Mouse (Mus musculus) CD4-positive, CD25-positive, alpha-beta regulatory T cell, adult 2 months (primary cell): ENCODE results near the gene Necap2.

Experiments used
- DNase-seq: peaks from one replicate; pipeline ENCODE4 v3.0.0-alpha.2; 2012; ENCODE audit warnings: low read depth, low spot score

Gene Necap2

GRCm38 (mm10) chr4:141033606-141034549 is 44.3 kb downstream of the Necap2 start:
- peak; percentile 18 for DNase-seq

DNA sequence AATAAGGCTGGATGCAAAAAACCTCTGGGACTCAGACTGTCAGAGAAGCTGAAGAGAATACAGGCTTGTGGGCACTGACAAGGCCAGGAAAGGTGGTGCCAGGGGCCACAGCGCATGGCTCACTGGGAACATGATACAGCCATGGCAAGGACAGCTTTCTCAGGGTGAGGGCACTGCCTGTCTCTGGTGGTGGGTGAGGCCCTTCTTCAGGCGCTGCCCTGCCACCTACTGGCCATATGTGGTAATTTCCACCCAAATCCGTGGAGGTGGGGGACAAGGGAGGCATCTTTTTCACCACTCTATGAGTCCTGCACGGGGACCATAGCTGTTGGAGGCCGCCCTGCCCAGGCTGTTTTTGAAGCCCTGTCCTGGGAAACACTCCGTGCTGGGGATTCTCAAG is 46.4 kb downstream of the Necap2 start:
- peak; percentile 87 for DNase-seq

DNA sequence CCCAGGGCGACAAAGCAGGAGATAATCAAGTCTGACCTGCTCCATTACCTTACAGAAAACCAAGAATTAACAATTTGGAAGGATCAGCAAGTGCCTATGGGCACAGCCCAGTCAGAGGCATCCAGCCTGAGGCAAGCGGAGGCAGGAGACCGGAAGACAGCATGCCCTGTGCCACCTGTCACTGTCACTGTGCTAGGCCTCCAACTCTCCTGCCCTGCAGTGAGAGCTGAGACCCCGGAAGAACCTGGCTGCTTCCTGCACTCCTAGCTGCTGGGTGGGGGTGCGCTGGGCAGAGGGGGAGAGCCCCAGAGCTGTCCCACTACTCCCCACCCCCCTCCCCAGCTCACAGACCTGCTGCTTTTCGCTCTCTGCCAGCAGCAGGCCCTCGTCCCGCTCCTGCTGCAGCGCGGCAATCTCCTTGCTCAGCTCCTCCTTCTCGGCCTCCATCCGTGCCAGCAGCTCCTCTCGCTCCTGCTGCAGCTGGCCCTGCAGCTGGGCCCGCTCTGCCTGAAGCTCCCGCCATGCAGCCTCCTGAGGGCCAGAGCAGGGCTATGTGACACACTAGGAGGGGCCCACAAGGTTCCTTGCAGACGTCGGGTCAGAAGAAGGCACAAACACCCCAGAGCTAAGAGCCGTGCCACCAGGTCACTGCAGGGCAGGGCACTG is 47.5 kb downstream of the Necap2 start:
- DNase-seq, result no peak

DNA sequence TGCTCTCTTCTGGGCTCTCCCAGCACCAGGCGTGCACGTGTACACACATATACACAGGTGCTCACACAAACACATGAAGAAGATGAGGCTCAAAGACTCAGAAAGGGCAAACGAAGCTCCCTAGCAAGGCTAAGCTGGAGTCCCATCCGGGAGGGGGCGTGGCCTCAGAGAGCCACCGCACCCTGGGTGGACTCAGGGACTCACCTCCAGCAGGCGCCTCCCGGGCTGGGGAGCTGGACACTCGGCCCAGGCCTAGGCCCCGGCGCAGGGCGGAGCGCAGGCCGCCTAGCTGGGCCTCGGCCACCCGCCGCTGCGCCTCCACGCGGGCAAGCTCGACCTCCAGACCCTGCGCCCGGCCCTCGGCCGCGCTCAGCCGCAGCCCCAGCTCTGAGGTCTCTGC is 53.2 kb downstream of the Necap2 start:
- no peak for DNase-seq

DNA sequence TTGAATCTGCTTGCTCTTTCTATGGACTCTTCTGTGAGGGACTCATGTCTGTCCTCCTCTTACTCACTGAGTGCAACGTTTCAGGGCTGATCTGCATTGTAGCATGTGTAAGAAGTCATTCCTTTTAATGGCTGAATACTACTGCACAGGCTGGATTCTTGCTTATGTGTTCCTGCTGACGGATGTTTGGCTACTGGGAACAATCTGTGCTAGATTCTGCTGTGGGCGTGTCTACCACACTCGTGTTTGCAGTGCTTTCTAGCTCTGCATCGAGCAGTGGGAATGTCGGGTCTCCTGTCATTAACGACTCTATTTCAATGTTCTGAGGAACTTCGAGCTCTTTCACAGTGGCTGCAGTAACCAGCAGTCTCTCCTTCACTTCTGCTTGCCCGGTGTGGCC is 54.1 kb downstream of the Necap2 start:
- DNase-seq, result no peak

DNA sequence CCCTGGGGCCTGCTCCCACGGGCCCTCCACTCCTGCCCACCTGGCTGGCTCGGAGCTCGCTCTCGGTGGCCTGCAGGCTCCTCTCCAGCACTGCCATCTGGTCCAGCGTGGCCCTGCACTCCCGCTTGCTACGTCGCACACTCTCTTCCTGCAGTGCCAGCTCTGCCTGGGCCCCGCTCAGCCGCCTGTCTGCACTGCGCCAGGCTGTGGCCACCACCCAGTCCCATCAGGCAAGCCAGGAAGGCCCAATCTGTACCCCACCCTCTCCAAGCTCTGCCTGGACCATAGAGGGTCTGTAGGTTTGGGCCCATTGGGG is 56.6 kb downstream of the Necap2 start:
- DNase-seq, result no peak

GRCm38 (mm10) chr4:141020811-141021613 is 57.1 kb downstream of the Necap2 start:
- DNase-seq, result no peak

GRCm38 (mm10) chr4:141020220-141020619 is 57.9 kb downstream of the Necap2 start:
- no peak for DNase-seq

DNA sequence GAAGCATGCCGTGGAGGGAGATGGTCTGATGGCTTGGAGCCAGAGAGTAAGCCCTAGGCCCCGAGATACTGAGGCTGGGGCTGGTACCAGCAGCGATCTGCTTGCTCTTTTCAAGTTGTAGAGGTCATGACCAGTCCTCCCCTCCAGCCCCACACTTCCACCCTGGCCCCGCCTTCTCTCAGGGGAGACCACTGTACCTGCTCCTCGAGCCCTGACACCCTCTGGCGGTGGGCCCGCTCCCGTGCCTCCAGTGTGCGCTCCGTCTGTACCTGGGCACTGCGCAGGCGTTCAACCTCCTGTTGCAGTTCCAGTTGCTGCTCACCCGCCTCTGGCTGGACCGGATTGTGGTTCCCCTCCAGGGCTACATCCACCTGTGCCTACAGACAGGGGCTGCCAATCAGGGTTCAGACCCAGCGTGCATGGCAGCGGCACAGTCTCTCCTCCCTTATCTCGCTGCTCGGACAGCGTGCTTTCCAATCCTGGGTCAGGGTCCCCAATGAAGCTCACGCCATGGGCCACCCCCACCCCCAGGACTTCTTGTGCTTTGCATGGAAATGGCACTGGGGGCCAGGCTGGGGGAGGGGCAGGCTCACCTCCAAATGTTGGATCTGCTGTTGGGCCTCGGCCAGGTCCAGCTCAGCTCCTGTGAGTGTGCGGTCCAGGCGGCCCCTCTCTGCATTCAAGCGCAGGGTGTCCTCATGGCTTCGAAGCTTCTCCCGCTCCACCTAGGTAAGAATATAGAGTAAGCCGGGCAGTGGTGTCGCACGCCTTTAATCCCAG is 60.3 kb downstream of the Necap2 start:
- DNase-seq, result no peak
